Comparison of ENCODE assay signal across 16 mouse cellular contexts in genomic region chr13:72961291-72961690, GRCm38 (mm10).
"Had no signal": no experiment of that assay in that cellular context is flagged by ENCODE, and none has a peak within 500 bp of the region (broad histone marks: within the 10 kb centered on the region; RNA-seq: fewer than 3 reads in every experiment).

No protein-coding gene starts in this region.

- H3K4me2 ChIP-seq: neural tube, embryonic 13.5 days; neural tube, embryonic 15.5 days; stomach, embryonic 15.5 days had no signal

- H3K4me1 ChIP-seq: stomach, embryonic 15.5 days had no signal

- H3K4me3 ChIP-seq: neural tube, embryonic 13.5 days; neural tube, embryonic 15.5 days; stomach, embryonic 15.5 days had no signal

- H3K9ac ChIP-seq: neural tube, embryonic 13.5 days; neural tube, embryonic 15.5 days; stomach, embryonic 15.5 days had no signal

- H3K36me3 ChIP-seq: neural tube, embryonic 13.5 days; neural tube, embryonic 15.5 days; stomach, embryonic 15.5 days had no signal

- H3K27me3 ChIP-seq: stomach, embryonic 15.5 days had no signal

- H3K27ac ChIP-seq: neural tube, embryonic 13.5 days; neural tube, embryonic 15.5 days; stomach, embryonic 15.5 days; stomach, postnatal 0 days had no signal

- DNase-seq: retina, postnatal 1 day; right cerebral cortex, adult 18-20 months; right cerebral cortex, postnatal 14 days; right cerebral cortex, postnatal 25 days; right cerebral cortex, postnatal 4 days; spleen, adult 18-20 months; thymus, adult 18-20 months; thymus, adult 2 months; thymus, postnatal 14 days; thymus, postnatal 25 days; thymus, postnatal 36 days; thymus, postnatal 4 days had no signal

- H3K9me3 ChIP-seq: neural tube, embryonic 13.5 days; neural tube, embryonic 15.5 days; stomach, embryonic 15.5 days had no signal
